Mouse (Mus musculus) layer of hippocampus, adult 11-12 months (tissue): ENCODE data around the gene Lifr.

Experiments
- DNase-seq: peaks from one replicate; pipeline ENCODE4 v3.0.0; 2022; ENCODE audit warnings: low spot score

The Lifr gene

GRCm38 (mm10) chr15:7159869-7160268, 69.5 kb downstream of the Lifr start:
- no peak for DNase-seq

GRCm38 (mm10) chr15:7160321-7160720, 69.9 kb downstream of the Lifr start:
- no peak for DNase-seq

- DNase-seq: no peak
Observed at GRCm38 (mm10) chr15:7163851-7164250, 73.4 kb downstream of the Lifr start.

- DNase-seq: no peak
Observed at GRCm38 (mm10) chr15:7166735-7167134, 76.3 kb downstream of the Lifr start.

- DNase-seq: no peak
Observed at GRCm38 (mm10) chr15:7167238-7167905, 77.0 kb downstream of the Lifr start.

- no peak for DNase-seq
Observed at GRCm38 (mm10) chr15:7167906-7168532, 77.6 kb downstream of the Lifr start.

GRCm38 (mm10) chr15:7172875-7173274, 82.5 kb downstream of the Lifr start:
- no peak for DNase-seq

- DNase-seq: no peak
Observed at GRCm38 (mm10) chr15:7173346-7173745, 82.9 kb downstream of the Lifr start.

GRCm38 (mm10) chr15:7173776-7174175, 83.4 kb downstream of the Lifr start:
- no peak for DNase-seq

GRCm38 (mm10) chr15:7180576-7180975, 90.2 kb downstream of the Lifr start:
- DNase-seq: peak; percentile 44

GRCm38 (mm10) chr15:7187682-7188081, 97.3 kb downstream of the Lifr start:
- no peak for DNase-seq

- no peak for DNase-seq
Observed at GRCm38 (mm10) chr15:7189678-7190454, 99.5 kb downstream of the Lifr start.

- no peak for DNase-seq
Observed at GRCm38 (mm10) chr15:7191074-7191473, 100.7 kb downstream of the Lifr start.

- DNase-seq: no peak
Observed at GRCm38 (mm10) chr15:7192582-7192981, 102.2 kb downstream of the Lifr start.

GRCm38 (mm10) chr15:7194147-7194720, 103.8 kb downstream of the Lifr start:
- peak; percentile 49 for DNase-seq

GRCm38 (mm10) chr15:7194748-7195221, 104.4 kb downstream of the Lifr start:
- DNase-seq: peak; percentile 30

- no peak for DNase-seq
Observed at GRCm38 (mm10) chr15:7197652-7198445, 107.4 kb downstream of the Lifr start.

- peak; percentile 61 for DNase-seq
Observed at GRCm38 (mm10) chr15:7198816-7199215, 108.4 kb downstream of the Lifr start.

- DNase-seq: no peak
Observed at GRCm38 (mm10) chr15:7200286-7200685, 109.9 kb downstream of the Lifr start.

GRCm38 (mm10) chr15:7201421-7202380, 111.3 kb downstream of the Lifr start:
- no peak for DNase-seq

GRCm38 (mm10) chr15:7202981-7203380, 112.6 kb downstream of the Lifr start:
- no peak for DNase-seq
